Mouse (Mus musculus): ENCODE results near the gene Olfr536.
"Not testable (repeated sequence)": the region's sequence is repeated elsewhere in the genome, so short reads cannot be mapped to it uniquely, and the experiment has no call there.

Gene Olfr536

DNA sequence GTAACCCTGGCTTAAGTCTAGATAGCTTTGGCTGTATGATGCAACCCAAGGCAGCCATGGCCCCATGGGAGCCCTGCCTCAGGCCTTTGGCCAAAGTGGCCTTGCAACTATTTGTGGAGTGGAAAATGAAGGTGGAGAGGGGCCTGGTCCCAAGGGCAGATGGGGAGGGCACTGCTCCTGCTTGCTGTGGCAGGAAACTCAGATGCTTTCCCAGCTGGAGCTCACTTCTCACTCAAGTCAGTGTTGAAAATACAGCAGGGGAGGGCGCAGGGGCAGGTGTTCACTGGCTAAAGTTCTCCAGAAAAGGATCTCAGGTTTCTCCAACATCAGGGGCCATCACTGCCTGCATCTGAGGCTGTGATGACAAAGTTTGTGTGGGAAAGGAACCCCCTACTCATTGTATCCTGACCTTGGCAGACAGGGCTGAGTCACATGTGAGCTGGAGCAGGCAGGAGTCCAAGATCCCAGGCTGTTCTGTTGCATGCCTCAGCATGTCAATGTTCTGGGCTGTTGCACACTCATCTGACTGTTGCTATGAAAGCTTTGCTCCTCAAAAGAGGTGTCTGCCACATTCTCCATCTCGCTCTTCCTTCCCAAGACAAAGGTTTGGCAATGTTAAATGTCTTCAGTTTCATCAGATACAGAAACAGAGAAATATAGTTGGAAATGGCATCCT is at the start of gene Olfr536:
TSS of gene Olfr536 (minus strand) at position 51 of the 676 bp plus-strand sequence.
- not testable (repeated sequence) for DNase-seq (ENCODE audit: low read depth)

DNA sequence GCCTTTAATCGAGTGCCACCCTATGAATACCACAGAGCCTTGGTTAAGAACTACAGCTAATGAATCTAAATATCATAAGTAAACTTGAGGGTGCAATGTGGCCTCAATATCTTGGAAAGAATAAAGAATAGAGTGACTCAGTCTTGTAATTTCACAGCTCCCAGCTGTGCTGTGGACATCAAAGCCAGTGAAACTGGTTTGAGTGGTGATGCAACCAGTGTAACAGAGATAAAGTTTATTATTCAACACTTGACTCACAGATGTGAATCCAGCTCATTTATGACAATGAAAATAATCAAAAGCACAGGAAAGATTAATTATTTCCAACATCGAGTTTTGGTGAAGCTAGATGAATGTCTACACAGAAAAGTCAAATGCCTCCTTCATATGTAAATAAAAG is 32.5 kb upstream of the Olfr536 start:
- no peak for DNase-seq (ENCODE audit: low read depth)

GRCm38 (mm10) chr7:140494702-140495101 is 12.5 kb downstream of the Olfr536 start:
- DNase-seq (ENCODE audit: low read depth), result no peak

- DNase-seq (ENCODE audit: low read depth), result no peak
These were observed 13.0 kb downstream of the Olfr536 start for GRCm38 (mm10) chr7:140494231-140494630.

DNA sequence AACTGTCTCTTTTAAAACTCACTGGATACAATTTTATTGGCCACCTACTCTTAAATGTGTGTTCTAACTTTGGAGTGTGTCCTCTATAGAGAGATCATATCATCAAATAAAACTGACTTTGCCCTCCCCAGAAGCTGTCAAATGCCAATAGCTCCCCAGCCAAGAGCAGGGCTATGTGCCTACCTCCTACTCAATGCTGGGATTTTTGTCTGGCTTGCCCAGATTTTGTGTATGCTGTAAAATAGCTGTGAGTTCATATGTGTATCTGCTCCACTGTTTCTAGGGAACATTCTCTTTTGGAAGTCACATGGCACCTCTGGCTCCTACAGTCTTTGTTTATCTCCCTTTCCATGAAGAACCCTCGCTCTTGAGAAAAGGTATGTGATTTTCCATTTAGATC is 18.2 kb downstream of the Olfr536 start:
- DNase-seq (ENCODE audit: low read depth), result no peak

GRCm38 (mm10) chr7:140483916-140484315 is 23.3 kb downstream of the Olfr536 start, which contains the start of gene Olfr535:
Gene Olfr535, plus strand, starts transcription at chr7:140484216.
- no peak for DNase-seq (ENCODE audit: low read depth)

DNA sequence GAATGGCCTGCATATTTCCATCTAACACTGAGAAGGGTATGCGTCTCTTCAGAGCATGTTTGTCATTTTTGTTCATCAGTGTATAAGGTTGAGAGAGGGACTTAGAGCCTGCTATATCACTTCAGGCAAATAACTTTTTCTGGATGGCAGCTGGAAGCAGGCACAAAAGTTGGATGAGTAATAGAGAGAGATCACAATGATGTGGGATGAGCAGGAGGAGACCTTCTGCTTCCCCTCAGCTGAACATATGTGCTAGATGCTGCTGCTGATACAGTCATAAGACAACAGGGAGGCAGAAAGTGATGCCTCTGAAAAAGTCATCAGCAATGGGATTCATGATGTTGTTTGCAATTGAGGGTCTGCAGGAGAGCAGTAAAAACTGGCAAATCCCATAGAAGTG is 28.5 kb downstream of the Olfr536 start:
- DNase-seq (ENCODE audit: low read depth), result no peak

DNA sequence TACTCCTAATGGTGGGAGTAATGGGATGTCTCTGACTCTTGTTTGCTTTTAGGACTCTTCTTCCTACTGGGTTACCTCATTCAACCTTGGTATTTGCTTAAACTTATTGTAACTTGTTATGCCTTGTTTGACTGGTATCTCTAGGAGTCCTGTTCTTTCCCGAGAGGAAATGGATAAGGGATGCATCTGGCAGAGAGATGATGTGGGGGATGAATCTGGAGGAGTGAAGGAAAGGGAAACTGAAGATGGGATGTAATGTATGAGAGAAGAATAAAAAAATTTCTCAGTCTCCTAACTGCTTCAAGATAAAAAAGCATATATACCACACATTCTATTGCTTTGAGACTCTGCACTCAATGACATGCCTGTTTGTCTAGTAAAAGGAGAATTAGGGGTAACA is 29.3 kb downstream of the Olfr536 start:
- DNase-seq (ENCODE audit: low read depth), result no peak

DNA sequence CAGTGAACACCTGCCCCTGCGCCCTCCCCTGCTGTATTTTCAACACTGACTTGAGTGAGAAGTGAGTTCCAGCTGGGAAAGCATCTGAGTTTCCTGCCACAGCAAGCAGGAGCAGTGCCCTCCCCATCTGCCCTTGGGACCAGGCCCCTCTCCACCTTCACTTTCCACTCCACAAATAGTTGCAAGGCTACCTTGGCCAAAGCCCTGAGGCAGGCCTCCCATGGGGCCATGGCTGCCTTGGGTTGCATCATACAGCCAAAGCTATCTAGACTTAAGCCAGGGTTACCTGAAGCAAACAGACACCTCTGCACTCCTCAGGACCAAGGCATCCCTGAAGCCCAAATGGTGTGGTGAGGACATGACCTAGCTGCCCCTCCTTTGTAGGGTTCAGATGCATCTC is 44.1 kb downstream of the Olfr536 start, which contains the start of gene Olfr533:
TSS of gene Olfr533 (plus strand) at position 301 of the 400 bp plus-strand sequence.
- not testable (repeated sequence) for DNase-seq (ENCODE audit: low read depth)

Measured in NIH3T3 (cell line).